Mouse (Mus musculus): ENCODE measurements around the gene Avpi1. TPM values are rescaled to one million over a fixed set of nuclear protein-coding genes. Genes with fewer than 3 reads are reported as not detected.
A peak's percentile ranks its signal among the peaks of the same experiment; 100 is the strongest.

Gene Avpi1
- total and polyA plus RNA-seq, 3 experiments, result 49.5 to 53.3 TPM; not detected in 1

DNA sequence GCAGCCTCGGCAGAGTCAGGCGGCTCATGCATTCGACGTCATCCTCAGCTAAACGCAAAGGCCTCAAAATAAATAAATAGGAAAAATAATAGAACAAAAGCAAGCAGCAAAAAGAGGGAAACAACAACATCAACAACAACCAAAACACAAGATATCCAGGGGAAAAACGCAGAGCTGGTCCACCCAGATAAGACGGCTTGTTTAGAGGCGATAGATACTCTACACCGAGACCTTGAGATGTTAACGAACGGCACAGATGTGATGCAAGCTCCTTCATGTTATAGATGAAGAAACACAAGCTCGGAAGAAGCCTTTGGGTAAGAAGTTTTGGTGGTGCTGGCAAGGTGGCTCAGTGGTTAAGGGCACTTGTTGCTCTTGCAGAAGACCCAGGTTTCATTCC, 49.9 kb downstream of the Avpi1 start:
- peak; percentile 60 for DNase-seq (ENCODE audit: low read depth, low spot score)
- H3K79me2 ChIP-seq (ENCODE audit: control insufficient read depth, insufficient read depth, low read length, poor library complexity), result no peaks in the 10 kb centered on the region
- peaks cover 0 to 5% of the 10 kb centered on the region in 2 experiments; a peak in 2 of 4 replicates for H3K36me3 ChIP-seq (ENCODE audit: control insufficient read depth in 1 of 2, insufficient read depth in 2 of 2, low read length in 2 of 2)
- peak overlapping the region; percentile 68 for H3K9ac ChIP-seq (ENCODE audit: control insufficient read depth, low read depth, low read length, poor library complexity, severe bottlenecking)
- peaks cover 4 to 15% of the 10 kb centered on the region in 2 experiments; a peak in 3 of 4 replicates for H3K4me1 ChIP-seq (ENCODE audit: control insufficient read depth in 1 of 2, insufficient read depth in 2 of 2, low read length in 2 of 2)
- H3K9me3 ChIP-seq (replicated peaks; ENCODE audit: insufficient read depth, low read length), result no peaks in the 10 kb centered on the region
- peak overlapping the region; percentile 39 for H3K27ac ChIP-seq (ENCODE audit: control insufficient read depth, low read depth, low read length)
- peak overlapping the region; percentile 66 for H3K4me3 ChIP-seq (ENCODE audit: control insufficient read depth in 1 of 2, insufficient read depth in 1 of 2, low read depth in 2 of 2, low read length in 2 of 2)
- H3K27me3 ChIP-seq (ENCODE audit: control insufficient read depth in 1 of 2, insufficient read depth in 2 of 2, low read length in 2 of 2), result peaks cover 2 to 6% of the 10 kb centered on the region in 2 experiments; a peak in 3 of 4 replicates
- TF ChIP-seq MYB (IDR thresholded peaks at IDR 0.05; ENCODE audit: low read depth, low read length), result no peak
- TF ChIP-seq NELFE (IDR thresholded peaks at IDR 0.05; ENCODE audit: low read depth, low read length), result no peak
- TF ChIP-seq EP300 (IDR thresholded peaks at IDR 0.05; ENCODE audit: low read depth in 1 of 2, low read length in 2 of 2), result peak in 1 of 2 experiments; percentile 36; a peak in 2 of 4 replicates
- TF ChIP-seq TCF12 (IDR thresholded peaks at IDR 0.05; ENCODE audit: low read depth, low read length), result peak; percentile 48; the same call in 1 of the 2 replicates
- peak; percentile 37; the same call in 1 of the 2 replicates for TF ChIP-seq SIN3A (IDR thresholded peaks at IDR 0.05; ENCODE audit: low read length)
- TF ChIP-seq TBP (IDR thresholded peaks at IDR 0.05; ENCODE audit: low read depth, low read length), result no peak
- TF ChIP-seq UBTF (IDR thresholded peaks at IDR 0.05; ENCODE audit: borderline replicate concordance, insufficient read depth, low read depth, low read length), result no peak
- peak; percentile 40; the same call in 1 of the 2 replicates for TF ChIP-seq GATA1 (IDR thresholded peaks at IDR 0.05; ENCODE audit: low read depth, low read length)

GRCm38 (mm10) chr19:42078566-42078965, 50.3 kb downstream of the Avpi1 start:
- Histone ChIP-seq H3K4me3 (ENCODE audit: control insufficient read depth in 1 of 2, insufficient read depth in 1 of 2, low read depth in 2 of 2, low read length in 2 of 2) (peak overlapping the region; percentile 66), H3K79me2 (ENCODE audit: control insufficient read depth, insufficient read depth, low read length, poor library complexity) (no peaks in the 10 kb centered on the region), H3K36me3 (ENCODE audit: control insufficient read depth in 1 of 2, insufficient read depth in 2 of 2, low read length in 2 of 2) (peaks cover 0 to 5% of the 10 kb centered on the region in 2 experiments; a peak in 2 of 4 replicates), H3K27me3 (ENCODE audit: control insufficient read depth in 1 of 2, insufficient read depth in 2 of 2, low read length in 2 of 2) (peaks cover 2 to 6% of the 10 kb centered on the region in 2 experiments; a peak in 3 of 4 replicates), H3K9ac (ENCODE audit: control insufficient read depth, low read depth, low read length, poor library complexity, severe bottlenecking) (peak overlapping the region; percentile 68), H3K27ac (ENCODE audit: control insufficient read depth, low read depth, low read length) (peak overlapping the region; percentile 39), H3K4me1 (ENCODE audit: control insufficient read depth in 1 of 2, insufficient read depth in 2 of 2, low read length in 2 of 2) (peaks cover 4 to 15% of the 10 kb centered on the region in 2 experiments; a peak in 3 of 4 replicates), H3K9me3 (replicated peaks; ENCODE audit: insufficient read depth, low read length) (no peaks in the 10 kb centered on the region)
- DNase-seq (ENCODE audit: low read depth, low spot score), result peak; percentile 74
- peak; percentile 26 to 60; a peak in 1 of 4 replicates for TF ChIP-seq POLR2A (IDR thresholded peaks at IDR 0.05; ENCODE audit: control insufficient read depth in 1 of 2, insufficient read depth in 1 of 2, low read depth in 1 of 2, low read length in 2 of 2, poor library complexity in 1 of 2)
- no peak for TF ChIP-seq TAL1 (IDR thresholded peaks at IDR 0.05; ENCODE audit: low read length)
- TF ChIP-seq ZMIZ1 (IDR thresholded peaks at IDR 0.05; ENCODE audit: low read depth, low read length), result peak; percentile 32; the same call in 1 of the 2 replicates
- TF ChIP-seq TBP (IDR thresholded peaks at IDR 0.05; ENCODE audit: low read depth, low read length), result peak; percentile 69; the same call in 1 of the 2 replicates
- TF ChIP-seq MAX (IDR thresholded peaks at IDR 0.05; ENCODE audit: low read length), result no peak
- TF ChIP-seq USF1 (IDR thresholded peaks at IDR 0.05; ENCODE audit: low read depth, low read length), result no peak
- peak; percentile 59 for TF ChIP-seq NELFE (IDR thresholded peaks at IDR 0.05; ENCODE audit: low read depth, low read length)
- TF ChIP-seq HCFC1 (IDR thresholded peaks at IDR 0.05; ENCODE audit: low read depth, low read length), result no peak; the same call in 1 of the 2 replicates
- peak; percentile 73 for TF ChIP-seq SIN3A (IDR thresholded peaks at IDR 0.05; ENCODE audit: low read length)
- TF ChIP-seq GABPA (IDR thresholded peaks at IDR 0.05; ENCODE audit: low read depth, low read length), result no peak
- peak; percentile 52; the same call in 1 of the 2 replicates for TF ChIP-seq ELF1 (IDR thresholded peaks at IDR 0.05; ENCODE audit: low read depth, low read length)
